Mouse (Mus musculus) kidney, adult 2 months (tissue): ENCODE results near the gene Prkacb.

Source experiments
- CTCF ChIP-seq: fragments of 200-500 bp; conservative IDR thresholded peaks from 2 replicates; pipeline ENCODE4 v1.5.1; 2011; ENCODE audit warnings: low read depth, mild to moderate bottlenecking, control low read depth, low read length, moderate library complexity, mixed read lengths; ENCODE audit not compliant: insufficient read depth, insufficient read length
- POLR2A ChIP-seq: fragments of 200-500 bp; IDR thresholded peaks from one replicate; pipeline ENCODE4 v1.6.1; 2011; ENCODE audit warnings: low read depth, low read length, control low read depth

GRCm38 (mm10) chr3:146700051-146700450 is 112.7 kb downstream of the Prkacb start:
- no peak for TF ChIP-seq CTCF
- no peak for TF ChIP-seq POLR2A
